Mouse (Mus musculus): ENCODE data around the gene Pax2. TPM values are rescaled to one million over a fixed set of nuclear protein-coding genes. Genes with fewer than 3 reads are reported as not detected.

Pax2 gene
- polyA plus RNA-seq, 2 experiments: not detected

GRCm38 (mm10) chr19:44743961-44744520, 11.8 kb upstream of the Pax2 start:
- Histone ChIP-seq H3K9me3 (ENCODE audit: control insufficient read depth, low read length) (no peaks in the 10 kb centered on the region), H3K9ac (replicated peaks) (no peak overlapping the region), H3K27me3 (ENCODE audit: control insufficient read depth, insufficient read depth, low read length) (peaks cover 94% of the 10 kb centered on the region), H3K4me3 (ENCODE audit: insufficient read depth in 1 of 2, low read depth in 2 of 2, low read length in 2 of 2) (no peak overlapping the region), H3K36me3 (replicated peaks; ENCODE audit: control insufficient read depth, insufficient read depth, low read depth) (no peaks in the 10 kb centered on the region), H3K4me1 (replicated peaks; ENCODE audit: control insufficient read depth in 2 of 2, insufficient read depth in 2 of 2, low read length in 1 of 2) (no peaks in the 10 kb centered on the region), H3K27ac (no peak overlapping the region), H3K4me2 (ENCODE audit: low read depth) (no peak overlapping the region)
- ATAC-seq (ENCODE audit: insufficient read depth): no peak
- 2% methylated on average over 2 of the region's 2 CpGs for WGBS (ENCODE audit: insufficient replicate concordance)
- no peak for DNase-seq (ENCODE audit: low read depth in 3 of 3, low spot score in 3 of 3)
- TF ChIP-seq EP300 (IDR thresholded peaks at IDR 0.05; ENCODE audit: low read depth) (no peak), CTCF (IDR thresholded peaks at IDR 0.05; ENCODE audit: low read depth) (no peak)

- no peak overlapping the region for H3K9ac ChIP-seq (replicated peaks)
- H3K36me3 ChIP-seq (replicated peaks; ENCODE audit: control insufficient read depth, insufficient read depth, low read depth): no peaks in the 10 kb centered on the region
- no peak overlapping the region for H3K4me3 ChIP-seq (ENCODE audit: insufficient read depth in 1 of 2, low read depth in 2 of 2, low read length in 2 of 2)
- no peak overlapping the region for H3K4me2 ChIP-seq (ENCODE audit: low read depth)
- no peak for TF ChIP-seq CTCF (IDR thresholded peaks at IDR 0.05; ENCODE audit: low read depth)
- TF ChIP-seq EP300 (IDR thresholded peaks at IDR 0.05; ENCODE audit: low read depth): no peak
- DNase-seq (ENCODE audit: low read depth in 3 of 3, low spot score in 3 of 3) (no peak), ATAC-seq (ENCODE audit: insufficient read depth) (no peak)
- H3K9me3 ChIP-seq (ENCODE audit: control insufficient read depth, low read length): no peaks in the 10 kb centered on the region
- WGBS (ENCODE audit: insufficient replicate concordance): 4% methylated on average over 6 of the region's 6 CpGs
- no peak overlapping the region for H3K27ac ChIP-seq
- H3K27me3 ChIP-seq (ENCODE audit: control insufficient read depth, insufficient read depth, low read length): peaks cover 97% of the 10 kb centered on the region
- no peaks in the 10 kb centered on the region for H3K4me1 ChIP-seq (replicated peaks; ENCODE audit: control insufficient read depth in 2 of 2, insufficient read depth in 2 of 2, low read length in 1 of 2)
These were observed 10.1 kb upstream of the Pax2 start for GRCm38 (mm10) chr19:44745741-44746140.

GRCm38 (mm10) chr19:44746541-44747024, 9.3 kb upstream of the Pax2 start:
- Histone ChIP-seq H3K27me3 (ENCODE audit: control insufficient read depth, insufficient read depth, low read length) (peaks cover 97% of the 10 kb centered on the region), H3K9ac (replicated peaks) (no peak overlapping the region), H3K36me3 (replicated peaks; ENCODE audit: control insufficient read depth, insufficient read depth, low read depth) (no peaks in the 10 kb centered on the region), H3K9me3 (ENCODE audit: control insufficient read depth, low read length) (no peaks in the 10 kb centered on the region), H3K4me3 (ENCODE audit: insufficient read depth in 1 of 2, low read depth in 2 of 2, low read length in 2 of 2) (no peak overlapping the region), H3K4me2 (ENCODE audit: low read depth) (no peak overlapping the region), H3K4me1 (replicated peaks; ENCODE audit: control insufficient read depth in 2 of 2, insufficient read depth in 2 of 2, low read length in 1 of 2) (no peaks in the 10 kb centered on the region), H3K27ac (no peak overlapping the region)
- TF ChIP-seq CTCF (IDR thresholded peaks at IDR 0.05; ENCODE audit: low read depth): no peak
- TF ChIP-seq EP300 (IDR thresholded peaks at IDR 0.05; ENCODE audit: low read depth): no peak
- WGBS (ENCODE audit: insufficient replicate concordance): under 1% methylated on average over 42 of the region's 42 CpGs
- ATAC-seq (ENCODE audit: insufficient read depth) (no peak), DNase-seq (ENCODE audit: low read depth in 3 of 3, low spot score in 3 of 3) (no peak)

- Histone ChIP-seq H3K9me3 (ENCODE audit: control insufficient read depth, low read length) (no peaks in the 10 kb centered on the region), H3K4me1 (replicated peaks; ENCODE audit: control insufficient read depth in 2 of 2, insufficient read depth in 2 of 2, low read length in 1 of 2) (no peaks in the 10 kb centered on the region), H3K4me2 (ENCODE audit: low read depth) (no peak overlapping the region), H3K4me3 (ENCODE audit: insufficient read depth in 1 of 2, low read depth in 2 of 2, low read length in 2 of 2) (no peak overlapping the region), H3K36me3 (replicated peaks; ENCODE audit: control insufficient read depth, insufficient read depth, low read depth) (no peaks in the 10 kb centered on the region), H3K9ac (replicated peaks) (no peak overlapping the region), H3K27ac (no peak overlapping the region), H3K27me3 (ENCODE audit: control insufficient read depth, insufficient read depth, low read length) (peaks cover 97% of the 10 kb centered on the region)
- no peak for TF ChIP-seq EP300 (IDR thresholded peaks at IDR 0.05; ENCODE audit: low read depth)
- TF ChIP-seq CTCF (IDR thresholded peaks at IDR 0.05; ENCODE audit: low read depth): no peak
- DNase-seq (ENCODE audit: low read depth in 3 of 3, low spot score in 3 of 3) (no peak), ATAC-seq (ENCODE audit: insufficient read depth) (no peak)
- 6% methylated on average over 4 of the region's 4 CpGs for WGBS (ENCODE audit: insufficient replicate concordance)
These were observed 8.4 kb upstream of the Pax2 start for GRCm38 (mm10) chr19:44747471-44747870.

- Histone ChIP-seq H3K4me3 (ENCODE audit: insufficient read depth in 1 of 2, low read depth in 2 of 2, low read length in 2 of 2) (no peak overlapping the region), H3K27ac (no peak overlapping the region), H3K27me3 (ENCODE audit: control insufficient read depth, insufficient read depth, low read length) (peaks cover 97% of the 10 kb centered on the region), H3K4me2 (ENCODE audit: low read depth) (no peak overlapping the region), H3K36me3 (replicated peaks; ENCODE audit: control insufficient read depth, insufficient read depth, low read depth) (no peaks in the 10 kb centered on the region), H3K9me3 (ENCODE audit: control insufficient read depth, low read length) (no peaks in the 10 kb centered on the region), H3K4me1 (replicated peaks; ENCODE audit: control insufficient read depth in 2 of 2, insufficient read depth in 2 of 2, low read length in 1 of 2) (no peaks in the 10 kb centered on the region), H3K9ac (replicated peaks) (no peak overlapping the region)
- ATAC-seq (ENCODE audit: insufficient read depth) (no peak), DNase-seq (ENCODE audit: low read depth in 3 of 3, low spot score in 3 of 3) (no peak)
- TF ChIP-seq CTCF (IDR thresholded peaks at IDR 0.05; ENCODE audit: low read depth) (no peak), EP300 (IDR thresholded peaks at IDR 0.05; ENCODE audit: low read depth) (no peak)
- WGBS (ENCODE audit: insufficient replicate concordance): under 1% methylated on average over 5 of the region's 5 CpGs
These were observed 7.6 kb upstream of the Pax2 start for GRCm38 (mm10) chr19:44748271-44748670.
